Mouse (Mus musculus) heart, embryonic 12.5 days (tissue): ENCODE results near the gene Pla2g2e. TPM values are rescaled to one million over a fixed set of nuclear protein-coding genes. Genes with fewer than 3 reads are reported as not detected.

ENCODE experiments used
- ATAC-seq: fragments of 200-750 bp; cut with Nextera tagmentation; 2 replicates; pipeline ENCODE4 v1.8.0; 2017; ENCODE audit warnings: moderate TSS enrichment, moderate library complexity; ENCODE audit not compliant: insufficient number of reproducible peaks, low FRiP score
- H3K27ac ChIP-seq: fragments of 300-500 bp; sonication (generic); 2 replicates; pipeline ENCODE4 v1.5.1; 2016; ENCODE audit warnings: mild to moderate bottlenecking, moderate library complexity; ENCODE audit not compliant: poor library complexity, severe bottlenecking
- H3K27me3 ChIP-seq: fragments of 300-500 bp; sonication (generic); replicated peaks from 2 replicates; pipeline ENCODE4 v1.6.1; 2016; ENCODE audit warnings: mild to moderate bottlenecking, moderate library complexity
- H3K36me3 ChIP-seq: fragments of 300-500 bp; sonication (generic); 2 replicates; pipeline ENCODE4 v1.6.1; 2016; ENCODE audit warnings: mild to moderate bottlenecking, moderate library complexity
- H3K4me1 ChIP-seq: fragments of 300-500 bp; sonication (generic); replicated peaks from 2 replicates; pipeline ENCODE4 v1.6.1; 2016; ENCODE audit warnings: mild to moderate bottlenecking
- H3K4me2 ChIP-seq: fragments of 300-500 bp; sonication (generic); 2 replicates; pipeline ENCODE4 v1.6.1; 2016; ENCODE audit warnings: mild to moderate bottlenecking, moderate library complexity
- H3K4me3 ChIP-seq: fragments of 300-500 bp; sonication (generic); 2 replicates; pipeline ENCODE4 v1.5.1; 2016; ENCODE audit warnings: mild to moderate bottlenecking
- H3K9ac ChIP-seq: fragments of 300-500 bp; sonication (generic); 2 replicates; pipeline ENCODE4 v1.6.1; 2016; ENCODE audit warnings: mild to moderate bottlenecking, moderate library complexity
- H3K9me3 ChIP-seq: fragments of 300-500 bp; sonication (generic); replicated peaks from 2 replicates; pipeline ENCODE4 v1.6.1; 2016; ENCODE audit warnings: mild to moderate bottlenecking, moderate library complexity
- WGBS: fragments of 180-500 bp; shearing (Covaris S2); methylation state at CpG from one replicate; pipeline ENCODE4 v1.1.7; 2016; 5-methylcytosine and 5-hydroxymethylcytosine counted together
- polyA plus RNA-seq: library from polyadenylated mRNA; unstranded; fragments of >200 nt; fragmentation: Nextera tagmentation; extraction: Ambion mirVana; gene quantifications from 2 replicates; pipeline ENCODE4 v1.2.1, GENCODE M21; 2016

Gene Pla2g2e
- polyA plus RNA-seq, 1 experiment from 2014 or later, result not detected

GRCm38 (mm10) chr4:138913797-138914196, 36.1 kb downstream of the Pla2g2e start, which contains the start of gene Otud3:
Otud3 (minus strand) TSS chr4:138913945.
- ATAC-seq, result peak; percentile 94
- Histone ChIP-seq H3K27ac (peak within 1 kb of the TSS; percentile 65), H3K4me1 (peaks cover 9% of the 10 kb centered on the region), H3K9ac (peak within 1 kb of the TSS; percentile 94), H3K9me3 (peaks cover 5% of the 10 kb centered on the region; the same call in 1 of the 2 replicates), H3K4me3 (peak within 1 kb of the TSS; percentile 92), H3K4me2 (peak within 1 kb of the TSS; percentile 99), H3K36me3 (0 out of 2 replicates have a peak, but pooled peaks cover 4% of the 10 kb centered on the region), H3K27me3 (0 out of 2 replicates have a peak, but pooled peaks cover 5% of the 10 kb centered on the region)
- 1% methylated on average over 39 of the region's 39 CpGs for WGBS

GRCm38 (mm10) chr4:138917282-138917681, 39.5 kb downstream of the Pla2g2e start:
- Histone ChIP-seq H3K9me3 (peaks cover 5% of the 10 kb centered on the region; the same call in 1 of the 2 replicates), H3K27ac (no peak overlapping the region), H3K9ac (no peak overlapping the region), H3K4me2 (no peak overlapping the region), H3K36me3 (no peaks in the 10 kb centered on the region), H3K4me1 (peaks cover 11% of the 10 kb centered on the region), H3K27me3 (peaks cover 17% of the 10 kb centered on the region), H3K4me3 (no peak overlapping the region)
- 76% methylated on average over 9 of the region's 9 CpGs for WGBS
- ATAC-seq, result no peak

GRCm38 (mm10) chr4:138921254-138922130, 43.8 kb downstream of the Pla2g2e start:
- Histone ChIP-seq H3K36me3 (no peaks in the 10 kb centered on the region), H3K27ac (no peak overlapping the region), H3K9ac (peak overlapping the region; percentile 30; the same call in 1 of the 2 replicates), H3K9me3 (peaks cover 5% of the 10 kb centered on the region; the same call in 1 of the 2 replicates), H3K27me3 (peaks cover 22% of the 10 kb centered on the region), H3K4me1 (peaks cover 3% of the 10 kb centered on the region), H3K4me3 (0 out of 2 replicates have a peak overlapping the region, but pooled peaks have one; percentile 17), H3K4me2 (peak overlapping the region; percentile 59)
- 35% methylated on average over 20 of the region's 20 CpGs for WGBS
- ATAC-seq, result no peak

- Histone ChIP-seq H3K4me2 (peak overlapping the region; percentile 59), H3K27ac (no peak overlapping the region), H3K27me3 (peaks cover 22% of the 10 kb centered on the region), H3K4me1 (peaks cover 3% of the 10 kb centered on the region), H3K9ac (peak overlapping the region; percentile 30; the same call in 1 of the 2 replicates), H3K9me3 (peaks cover 3% of the 10 kb centered on the region; the same call in 1 of the 2 replicates), H3K36me3 (no peaks in the 10 kb centered on the region), H3K4me3 (0 out of 2 replicates have a peak overlapping the region, but pooled peaks have one; percentile 17)
- 2% methylated on average over 11 of the region's 11 CpGs for WGBS
- ATAC-seq, result no peak
Measured at GRCm38 (mm10) chr4:138922131-138922459, 44.4 kb downstream of the Pla2g2e start.

- Histone ChIP-seq H3K4me3 (no peak overlapping the region), H3K9ac (no peak overlapping the region), H3K9me3 (no peaks in the 10 kb centered on the region), H3K4me1 (peaks cover 3% of the 10 kb centered on the region), H3K27me3 (peaks cover 28% of the 10 kb centered on the region), H3K27ac (no peak overlapping the region), H3K4me2 (no peak overlapping the region), H3K36me3 (no peaks in the 10 kb centered on the region)
- ATAC-seq, result no peak
- 24% methylated on average over 2 of the region's 2 CpGs for WGBS
Measured at GRCm38 (mm10) chr4:138925561-138925960, 47.8 kb downstream of the Pla2g2e start.

Other genes with a start within 250 kb of the Pla2g2e start
- not detected in 2 replicates for gene Vwa5b1, start 242.1 kb upstream of the Pla2g2e start, polyA plus RNA-seq
- gene Pla2g2c, start 153.2 kb upstream of the Pla2g2e start, polyA plus RNA-seq, result 0.15 and 0.41 TPM in 2 replicates
- gene Ubxn10, start 140.8 kb upstream of the Pla2g2e start, polyA plus RNA-seq, result 0.95 and 1.3 TPM in 2 replicates
- gene Pla2g2f, start 120.3 kb upstream of the Pla2g2e start, polyA plus RNA-seq, result not detected in 2 replicates
- not detected in 2 replicates for gene Pla2g2d, start 102.2 kb upstream of the Pla2g2e start, polyA plus RNA-seq
- 2.5 and 2.6 TPM in 2 replicates for gene Pla2g5, start 14.5 kb upstream of the Pla2g2e start, polyA plus RNA-seq
- not detected in 2 replicates for gene Gm13030, start 4.0 kb upstream of the Pla2g2e start, polyA plus RNA-seq
- gene Otud3, start 36.0 kb downstream of the Pla2g2e start, polyA plus RNA-seq, result 3.6 and 3.8 TPM in 2 replicates
- gene Rnf186, start 89.2 kb downstream of the Pla2g2e start, polyA plus RNA-seq, result not detected in 2 replicates
- gene Tmco4, start 94.9 kb downstream of the Pla2g2e start, polyA plus RNA-seq, result 5.4 and 5.5 TPM in 2 replicates
- not detected in 2 replicates for gene Htr6, start 197.6 kb downstream of the Pla2g2e start, polyA plus RNA-seq
- gene Nbl1, start 215.1 kb downstream of the Pla2g2e start, polyA plus RNA-seq, result 10.1 and 10.6 TPM in 2 replicates